Mouse (Mus musculus) cerebellum, adult 2 months (tissue): ENCODE data around the gene Nfatc4. TPM values are rescaled to one million over a fixed set of nuclear protein-coding genes. Genes with fewer than 3 reads are reported as not detected.
A peak's percentile ranks its signal among the peaks of the same experiment; 100 is the strongest.

Experiments used
- DNase-seq, 2 experiments: peaks; one replicate each; pipeline ENCODE4 v3.0.0; 2021
- H3K27ac ChIP-seq: fragments of 200-500 bp; 2 replicates; pipeline ENCODE4 v1.5.1; 2012; ENCODE audit warnings: low read length, control low read depth, inconsistent platforms; ENCODE audit not compliant: insufficient read depth
- H3K27me3 ChIP-seq: fragments of 200-500 bp; 2 replicates; pipeline ENCODE4 v1.6.1; 2012; ENCODE audit warnings: inconsistent platforms, mild to moderate bottlenecking, low read length, moderate library complexity; ENCODE audit not compliant: control insufficient read depth, insufficient read depth
- H3K4me1 ChIP-seq: fragments of 200-500 bp; 2 replicates; pipeline ENCODE4 v1.6.1; 2011; ENCODE audit warnings: low read length; ENCODE audit not compliant: control insufficient read depth, insufficient read depth
- H3K4me3 ChIP-seq: fragments of 200-500 bp; replicated peaks from 2 replicates; pipeline ENCODE3; 2011; ENCODE audit warnings: mild to moderate bottlenecking, low read depth, low read length, control low read depth; ENCODE audit not compliant: insufficient read depth
- CTCF ChIP-seq: fragments of 200-500 bp; IDR thresholded peaks from 2 replicates; pipeline ENCODE4 v1.5.1; 2011; ENCODE audit warnings: low read depth, mild to moderate bottlenecking, control low read depth, low read length, moderate library complexity, borderline replicate concordance; ENCODE audit not compliant: insufficient read depth
- POLR2A ChIP-seq: fragments of 200-500 bp; IDR thresholded peaks from 2 replicates; pipeline ENCODE4 v1.6.1; 2011; ENCODE audit warnings: low read length, control low read depth, borderline replicate concordance; ENCODE audit not compliant: insufficient read depth
- WGBS: fragments of 180-500 bp; shearing (Covaris S2); methylation state at CpG from one replicate; pipeline ENCODE4 v1.1.7; 2018; 5-methylcytosine and 5-hydroxymethylcytosine counted together
- polyA plus RNA-seq: library from polyadenylated mRNA; depleted of rRNA; stranded (reverse); fragments of >200 nt; gene quantifications from 2 replicates; pipeline ENCODE4 v1.2.3, GENCODE M21; 2012; rRNA removed

The Nfatc4 gene
- polyA plus RNA-seq, 1 experiment, result 1.7 TPM

- Histone ChIP-seq H3K4me3 (peak overlapping the region; percentile 50), H3K4me1 (peaks cover 25% of the 10 kb centered on the region), H3K27me3 (no peaks in the 10 kb centered on the region), H3K27ac (peak overlapping the region; percentile 65)
- 7% methylated on average over 30 of the region's 30 CpGs for WGBS
- DNase-seq, result peak; percentile 91 to 95
- TF ChIP-seq POLR2A, result peak; percentile 26; the same call in 1 of the 2 replicates
- peak; percentile 97 for TF ChIP-seq CTCF
These were observed 51.1 kb downstream of the Nfatc4 start for GRCm38 (mm10) chr14:55873714-55874683.

- no peaks in the 10 kb centered on the region for H3K27me3 ChIP-seq
- peak; percentile 63 to 75 for DNase-seq
- peak overlapping the region; percentile 32 for H3K4me3 ChIP-seq
- 16% methylated on average over 14 of the region's 14 CpGs for WGBS
- peaks cover 33% of the 10 kb centered on the region for H3K4me1 ChIP-seq
- peak overlapping the region; percentile 85 for H3K27ac ChIP-seq
- TF ChIP-seq CTCF (0 out of 2 replicates have a peak, but pooled peaks have one; percentile 14), POLR2A (peak; percentile 48; the same call in 1 of the 2 replicates)
These were observed 54.7 kb downstream of the Nfatc4 start for GRCm38 (mm10) chr14:55877469-55878315.

GRCm38 (mm10) chr14:55878316-55878940 lies 55.5 kb downstream of the Nfatc4 start:
- peaks cover 26% of the 10 kb centered on the region for H3K4me1 ChIP-seq
- TF ChIP-seq CTCF (peak; percentile 22; the same call in 1 of the 2 replicates), POLR2A (no peak)
- H3K27ac ChIP-seq, result peak overlapping the region; percentile 23; the same call in 1 of the 2 replicates
- WGBS, result 11% methylated on average over 7 of the region's 7 CpGs
- H3K4me3 ChIP-seq, result peak overlapping the region; percentile 32
- H3K27me3 ChIP-seq, result no peaks in the 10 kb centered on the region
- DNase-seq, result peak in 1 of 2 experiments; percentile 30

GRCm38 (mm10) chr14:55879623-55880022 lies 56.7 kb downstream of the Nfatc4 start:
- H3K4me1 ChIP-seq, result peaks cover 20% of the 10 kb centered on the region
- 16% methylated on average over 1 of the region's 1 CpGs for WGBS
- DNase-seq, result peak; percentile 75 to 76
- TF ChIP-seq POLR2A, result 0 out of 2 replicates have a peak, but pooled peaks have one; percentile 1
- peak; percentile 71 for TF ChIP-seq CTCF
- H3K4me3 ChIP-seq, result no peak overlapping the region
- no peaks in the 10 kb centered on the region for H3K27me3 ChIP-seq
- peak overlapping the region; percentile 14; the same call in 1 of the 2 replicates for H3K27ac ChIP-seq

- Histone ChIP-seq H3K27ac (peak overlapping the region; percentile 82), H3K27me3 (no peaks in the 10 kb centered on the region), H3K4me3 (peak overlapping the region; percentile 37), H3K4me1 (peaks cover 20% of the 10 kb centered on the region)
- no peak for TF ChIP-seq POLR2A
- no peak for TF ChIP-seq CTCF
- 39% methylated on average over 8 of the region's 8 CpGs for WGBS
- peak; percentile 30 to 36 for DNase-seq
These were observed 58.0 kb downstream of the Nfatc4 start for GRCm38 (mm10) chr14:55880982-55881381.

GRCm38 (mm10) chr14:55882171-55882641 lies 59.3 kb downstream of the Nfatc4 start:
- H3K27ac ChIP-seq, result peak overlapping the region; percentile 34
- peak; percentile 95 to 99 for DNase-seq
- peak overlapping the region; percentile 96 for H3K4me3 ChIP-seq
- peaks cover 27% of the 10 kb centered on the region for H3K4me1 ChIP-seq
- 9% methylated on average over 6 of the region's 6 CpGs for WGBS
- TF ChIP-seq CTCF (no peak), POLR2A (peak; percentile 32; the same call in 1 of the 2 replicates)
- no peaks in the 10 kb centered on the region for H3K27me3 ChIP-seq

- peak overlapping the region; percentile 100 for H3K27ac ChIP-seq
- H3K27me3 ChIP-seq, result no peaks in the 10 kb centered on the region
- peaks cover 25% of the 10 kb centered on the region for H3K4me1 ChIP-seq
- H3K4me3 ChIP-seq, result peak overlapping the region; percentile 96
- no peak for TF ChIP-seq CTCF
- 0 out of 2 replicates have a peak, but pooled peaks have one; percentile 29 for TF ChIP-seq POLR2A
- DNase-seq, result peak; percentile 71 to 76
- WGBS, result 22% methylated on average over 13 of the region's 13 CpGs
These were observed 60.3 kb downstream of the Nfatc4 start for GRCm38 (mm10) chr14:55883149-55883661.

Other genes starting within 250 kb of the Nfatc4 start
- not detected in 2 replicates for gene Fitm1, start 247.5 kb upstream of the Nfatc4 start, polyA plus RNA-seq
- gene Psme1, start 245.0 kb upstream of the Nfatc4 start, polyA plus RNA-seq, result 38.4 and 40.7 TPM in 2 replicates
- 90.9 and 92.8 TPM in 2 replicates for gene Emc9, start 237.8 kb upstream of the Nfatc4 start, polyA plus RNA-seq
- 43.1 and 46.8 TPM in 2 replicates for gene Psme2, start 232.0 kb upstream of the Nfatc4 start, polyA plus RNA-seq
- gene Rnf31, start 231.4 kb upstream of the Nfatc4 start, polyA plus RNA-seq, result 31.1 and 32.9 TPM in 2 replicates
- gene Irf9, start 219.6 kb upstream of the Nfatc4 start, polyA plus RNA-seq, result 18.4 and 20.3 TPM in 2 replicates
- gene Rec8, start 205.1 kb upstream of the Nfatc4 start, polyA plus RNA-seq, result 71.2 and 79.1 TPM in 2 replicates
- 150 and 151 TPM in 2 replicates for gene Ipo4, start 187.2 kb upstream of the Nfatc4 start, polyA plus RNA-seq
- 4.9 and 5.6 TPM in 2 replicates for gene Gm49378, start 185.2 kb upstream of the Nfatc4 start, polyA plus RNA-seq
- gene Tm9sf1, start 179.3 kb upstream of the Nfatc4 start, polyA plus RNA-seq, result 35.3 and 40.1 TPM in 2 replicates
- 0.40 and 0.61 TPM in 2 replicates for gene Tssk4, start 173.0 kb upstream of the Nfatc4 start, polyA plus RNA-seq
- 44.8 and 44.9 TPM in 2 replicates for gene Mdp1, start 162.6 kb upstream of the Nfatc4 start, polyA plus RNA-seq
- gene Gmpr2, start 151.2 kb upstream of the Nfatc4 start, polyA plus RNA-seq, result 29.2 and 29.6 TPM in 2 replicates
- 414 and 434 TPM in 2 replicates for gene Nedd8, start 151.0 kb upstream of the Nfatc4 start, polyA plus RNA-seq
- 36.0 and 38.5 TPM in 2 replicates for gene Tinf2, start 141.3 kb upstream of the Nfatc4 start, polyA plus RNA-seq
- gene Tgm1, start 109.2 kb upstream of the Nfatc4 start, polyA plus RNA-seq, result 0.07 and 0.08 TPM in 2 replicates
- 64.1 and 66.8 TPM in 2 replicates for gene Rabggta, start 100.9 kb upstream of the Nfatc4 start, polyA plus RNA-seq
- 113 and 122 TPM in 2 replicates for gene Dhrs1, start 77.5 kb upstream of the Nfatc4 start, polyA plus RNA-seq
- 10.7 and 10.8 TPM in 2 replicates for gene Nop9, start 77.5 kb upstream of the Nfatc4 start, polyA plus RNA-seq
- gene Cideb, start 64.7 kb upstream of the Nfatc4 start, polyA plus RNA-seq, result 10.5 and 15.2 TPM in 2 replicates
- gene Ltb4r2, start 61.7 kb upstream of the Nfatc4 start, polyA plus RNA-seq, result 0.07 and 0.08 TPM in 2 replicates
- 0.33 and 0.36 TPM in 2 replicates for gene Ltb4r1, start 57.2 kb upstream of the Nfatc4 start, polyA plus RNA-seq
- 4.0 and 4.1 TPM in 2 replicates for gene Adcy4, start 39.0 kb upstream of the Nfatc4 start, polyA plus RNA-seq
- gene Ripk3, start 34.3 kb upstream of the Nfatc4 start, polyA plus RNA-seq, result 0.39 and 0.60 TPM in 2 replicates
- 4.5 and 4.8 TPM in 2 replicates for gene Nynrin, start 30.9 kb downstream of the Nfatc4 start, polyA plus RNA-seq
- 534 and 635 TPM in 2 replicates for gene Cbln3, start 61.2 kb downstream of the Nfatc4 start, polyA plus RNA-seq
- gene Khnyn, start 61.8 kb downstream of the Nfatc4 start, polyA plus RNA-seq, result 47.4 and 52.8 TPM in 2 replicates
- gene Sdr39u1, start 77.1 kb downstream of the Nfatc4 start, polyA plus RNA-seq, result 214 and 218 TPM in 2 replicates
- not detected in 2 replicates for gene Cma1, start 121.5 kb downstream of the Nfatc4 start, polyA plus RNA-seq
- not detected in 2 replicates for gene Cma2, start 127.8 kb downstream of the Nfatc4 start, polyA plus RNA-seq
- gene Mcpt1, start 194.8 kb downstream of the Nfatc4 start, polyA plus RNA-seq, result not detected in 2 replicates
- gene Mcpt9, start 207.4 kb downstream of the Nfatc4 start, polyA plus RNA-seq, result not detected in 2 replicates
- gene Mcpt2, start 218.9 kb downstream of the Nfatc4 start, polyA plus RNA-seq, result not detected in 2 replicates
- gene Mcpt4, start 239.2 kb downstream of the Nfatc4 start, polyA plus RNA-seq, result 0.13 TPM in 1 of 2 replicates, not detected in the other